Mouse (Mus musculus) urinary bladder, postnatal 36 days (tissue): ENCODE data around the gene Wdr83.
"Not testable (repeated sequence)": the region's sequence is repeated elsewhere in the genome, so short reads cannot be mapped to it uniquely, and the experiment has no call there.

Experiments used
- DNase-seq, 2 experiments: peaks; one replicate each; pipeline ENCODE4 v3.0.0; 2022; ENCODE audit warnings: low spot score in 2 of 2, mixed read lengths in 1 of 2

Gene Wdr83

GRCm38 (mm10) chr8:85081216-85081555, at the start of gene Wdr83:
TSS of gene Wdr83 (minus strand) at chr8:85081306.
- peak in 1 of 2 experiments; percentile 36 for DNase-seq

- no peak for DNase-seq
These were observed 42.6 kb upstream of the Wdr83 start for GRCm38 (mm10) chr8:85123691-85124090.

GRCm38 (mm10) chr8:85122995-85123394, 41.9 kb upstream of the Wdr83 start, which contains the start of gene Zfp791:
TSS of gene Zfp791 (minus strand) at chr8:85123095.
- no peak for DNase-seq

- DNase-seq: not testable (repeated sequence)
These were observed 39.1 kb upstream of the Wdr83 start for GRCm38 (mm10) chr8:85120251-85120650.

GRCm38 (mm10) chr8:85119052-85119981, 38.2 kb upstream of the Wdr83 start:
- DNase-seq: peak; percentile 86 to 89

- no peak for DNase-seq
These were observed 35.9 kb upstream of the Wdr83 start for GRCm38 (mm10) chr8:85116984-85117383.

- DNase-seq: no peak
These were observed 34.4 kb upstream of the Wdr83 start for GRCm38 (mm10) chr8:85115501-85115900.

GRCm38 (mm10) chr8:85113241-85113640, 32.1 kb upstream of the Wdr83 start:
- DNase-seq: no peak

GRCm38 (mm10) chr8:85100076-85100665, 19.1 kb upstream of the Wdr83 start:
- DNase-seq: no peak

GRCm38 (mm10) chr8:85096850-85097249, 15.7 kb upstream of the Wdr83 start:
- DNase-seq: peak; percentile 25 to 44

- DNase-seq: no peak
These were observed 15.1 kb upstream of the Wdr83 start for GRCm38 (mm10) chr8:85096196-85096595.

GRCm38 (mm10) chr8:85095566-85095965, 14.5 kb upstream of the Wdr83 start:
- DNase-seq: no peak

- DNase-seq: no peak
These were observed 13.9 kb upstream of the Wdr83 start for GRCm38 (mm10) chr8:85095051-85095450.

GRCm38 (mm10) chr8:85091526-85092090, 10.5 kb upstream of the Wdr83 start:
- DNase-seq: no peak

GRCm38 (mm10) chr8:85090856-85091255, 9.8 kb upstream of the Wdr83 start:
- no peak for DNase-seq

- DNase-seq: no peak
These were observed 7.7 kb upstream of the Wdr83 start for GRCm38 (mm10) chr8:85088771-85089170.

- DNase-seq: no peak
These were observed 5.1 kb upstream of the Wdr83 start for GRCm38 (mm10) chr8:85086238-85086637.

GRCm38 (mm10) chr8:85084633-85085032, 3.5 kb upstream of the Wdr83 start:
- no peak for DNase-seq

GRCm38 (mm10) chr8:85083108-85083813, 2.2 kb upstream of the Wdr83 start, which contains the start of gene Man2b1:
TSS of gene Man2b1 (plus strand) at chr8:85083270.
- DNase-seq: peak; percentile 87 to 93

GRCm38 (mm10) chr8:85082169-85082568, 1.1 kb upstream of the Wdr83 start:
- not testable (repeated sequence) for DNase-seq

GRCm38 (mm10) chr8:85080532-85081215, 432 bp downstream of the Wdr83 start, which contains the start of gene Wdr83os:
TSS of gene Wdr83os (plus strand) at chr8:85080740.
- peak; percentile 41 to 43 for DNase-seq
